Comparison of ENCODE assay signal across 8 mouse cellular contexts in genomic region chr4:141291571-141292375, GRCm38 (mm10). TPM values are rescaled to one million over a fixed set of nuclear protein-coding genes. Genes with fewer than 3 reads are reported as not detected.
DNase-seq lines count a peak whose midpoint lies in the region.
"Had no signal": no experiment of that assay in that cellular context is flagged by ENCODE, and none has a peak within 500 bp of the region (broad histone marks: within the 10 kb centered on the region; RNA-seq: fewer than 3 reads in every experiment).

No protein-coding gene starts in this region.

- no peaks in the 10 kb centered on the region for H3K36me3 ChIP-seq in hindbrain, embryonic 10.5 days
- H3K36me3 ChIP-seq in midbrain, embryonic 10.5 days, result no peaks in the 10 kb centered on the region

- peak overlapping the region; percentile 71 for H3K27ac ChIP-seq in hindbrain, embryonic 10.5 days
- H3K27ac ChIP-seq in midbrain, embryonic 10.5 days (replicated peaks), result peak overlapping the region; percentile 75
- H3K27ac ChIP-seq: left cerebral cortex, adult 2 months had no signal

- peaks cover 97% of the 10 kb centered on the region for H3K27me3 ChIP-seq in hindbrain, embryonic 10.5 days (ENCODE audit: insufficient read depth, poor library complexity, severe bottlenecking)
- peaks cover 97% of the 10 kb centered on the region for H3K27me3 ChIP-seq in midbrain, embryonic 10.5 days (ENCODE audit: low read depth, poor library complexity, severe bottlenecking)

- peak; percentile 63 for DNase-seq in 3T3-L1 (ENCODE audit: low read depth, low spot score)
- peak; percentile 99 for DNase-seq in ES-CJ7 (ENCODE audit: low read depth, low spot score)
- peak; percentile 58 for DNase-seq in hindbrain, embryonic 10.5 days (ENCODE audit: low spot score)
- peak; percentile 54 for DNase-seq in midbrain, embryonic 10.5 days (ENCODE audit: low spot score)
- no peak for DNase-seq in frontal cortex, postnatal 36 days (ENCODE audit: low spot score in 2 of 2)
- no peak for DNase-seq in frontal cortex, postnatal 10 days (ENCODE audit: low spot score in 2 of 2)
- DNase-seq in lung, postnatal 25 days (ENCODE audit: low spot score), result no peak

- 1% methylated on average over 47 of the region's 47 CpGs for WGBS in hindbrain, embryonic 10.5 days
- 1% methylated on average over 44 of the region's 47 CpGs for WGBS in midbrain, embryonic 10.5 days

- no peaks in the 10 kb centered on the region for H3K9me3 ChIP-seq in hindbrain, embryonic 10.5 days
- no peaks in the 10 kb centered on the region for H3K9me3 ChIP-seq in midbrain, embryonic 10.5 days (replicated peaks)

- H3K4me3 ChIP-seq in hindbrain, embryonic 10.5 days, result peak overlapping the region; percentile 53
- peak overlapping the region; percentile 52 for H3K4me3 ChIP-seq in midbrain, embryonic 10.5 days
- H3K4me3 ChIP-seq: left cerebral cortex, adult 2 months had no signal

- H3K4me1 ChIP-seq in hindbrain, embryonic 10.5 days (replicated peaks), result peaks cover 70% of the 10 kb centered on the region
- H3K4me1 ChIP-seq in midbrain, embryonic 10.5 days, result peaks cover 65% of the 10 kb centered on the region

RNA-seq across cellular contexts. Expression of gene Epha2, which starts 9.3 kb away (rescaled TPM):
- polyA plus RNA-seq in hindbrain, embryonic 10.5 days (2016; fragmentation: Nextera tagmentation; extraction: Ambion mirVana), result 3.3 and 4.4 TPM in 2 replicates
- 3.6 and 3.7 TPM in 2 replicates for polyA plus RNA-seq in midbrain, embryonic 10.5 days (2016; fragmentation: Nextera tagmentation; extraction: Ambion mirVana)

RNA-seq across cellular contexts. Expression of gene Arhgef19, which starts 52.5 kb away (rescaled TPM):
- polyA plus RNA-seq in hindbrain, embryonic 10.5 days (2016; fragmentation: Nextera tagmentation; extraction: Ambion mirVana), result 1.7 and 4.3 TPM in 2 replicates
- 0.64 and 1.4 TPM in 2 replicates for polyA plus RNA-seq in midbrain, embryonic 10.5 days (2016; fragmentation: Nextera tagmentation; extraction: Ambion mirVana)

Comparison
In these comparisons a context has a peak if more than half of its experiments do, and no peak if none do; other contexts are left out.
1. DNase-seq: peak in 3T3-L1 (single experiment), ES-CJ7 (single experiment), hindbrain, embryonic 10.5 days (single experiment) and midbrain, embryonic 10.5 days (single experiment); none in frontal cortex, postnatal 36 days (0 of 2), frontal cortex, postnatal 10 days (0 of 2) and lung, postnatal 25 days (single experiment).